Mouse (Mus musculus) thymus, adult 2 months (tissue): ENCODE data around the gene Srgap1. TPM values are rescaled to one million over a fixed set of nuclear protein-coding genes. Genes with fewer than 3 reads are reported as not detected.

Experiments used
- DNase-seq: peaks from one replicate; pipeline ENCODE4 v3.0.0; 2021
- H3K27ac ChIP-seq: fragments of 200-500 bp; 2 replicates; pipeline ENCODE4 v1.5.1; 2012; ENCODE audit warnings: low read length, control low read depth; ENCODE audit not compliant: control insufficient read depth, insufficient read depth
- H3K27me3 ChIP-seq: fragments of 200-500 bp; 2 replicates; pipeline ENCODE4 v1.6.1; 2012; ENCODE audit warnings: mild to moderate bottlenecking, low read length, moderate library complexity, mixed read lengths; ENCODE audit not compliant: control insufficient read depth, insufficient read depth
- H3K36me3 ChIP-seq: fragments of 200-500 bp; 2 replicates; pipeline ENCODE4 v1.6.1; 2012; ENCODE audit warnings: mild to moderate bottlenecking, low read length, moderate library complexity; ENCODE audit not compliant: control insufficient read depth, insufficient read depth
- H3K4me1 ChIP-seq: fragments of 200-500 bp; replicated peaks from 2 replicates; pipeline ENCODE4 v1.6.1; 2012; ENCODE audit warnings: low read length; ENCODE audit not compliant: control insufficient read depth, insufficient read depth
- H3K4me3 ChIP-seq: fragments of 200-500 bp; 2 replicates; pipeline ENCODE4 v1.5.1; 2012; ENCODE audit warnings: mild to moderate bottlenecking, low read length, control low read depth, moderate library complexity; ENCODE audit not compliant: control insufficient read depth, insufficient read depth
- CTCF ChIP-seq: fragments of 200-500 bp; IDR thresholded peaks from 2 replicates; pipeline ENCODE4 v1.5.1; 2012; ENCODE audit warnings: mild to moderate bottlenecking, control low read depth, low read length, moderate library complexity, borderline replicate concordance; ENCODE audit not compliant: control insufficient read depth, poor library complexity, insufficient read depth; ENCODE audit errors: extremely low read depth
- POLR2A ChIP-seq: fragments of 200-500 bp; IDR thresholded peaks from 2 replicates; pipeline ENCODE4 v1.6.1; 2012; ENCODE audit warnings: mild to moderate bottlenecking, low read length, control low read depth, moderate library complexity; ENCODE audit not compliant: control insufficient read depth, poor library complexity, insufficient read depth; ENCODE audit errors: extremely low read depth
- WGBS: fragments of 180-500 bp; shearing (Covaris S2); methylation state at CpG from one replicate; pipeline ENCODE4 v1.1.7; 2018; 5-methylcytosine and 5-hydroxymethylcytosine counted together
- polyA plus RNA-seq: library from polyadenylated mRNA; depleted of rRNA; stranded (reverse); fragments of >200 nt; gene quantifications from 2 replicates; pipeline ENCODE4 v1.2.3, GENCODE M21; 2012

The Srgap1 gene
- polyA plus RNA-seq, 1 experiment, result 1.0 TPM

- Histone ChIP-seq H3K4me3 (no peak overlapping the region), H3K36me3 (no peaks in the 10 kb centered on the region), H3K27me3 (no peaks in the 10 kb centered on the region), H3K27ac (no peak overlapping the region), H3K4me1 (no peaks in the 10 kb centered on the region)
- no peak for DNase-seq
- WGBS, result 92% methylated on average over 11 of the region's 11 CpGs
- no peak for TF ChIP-seq CTCF
- TF ChIP-seq POLR2A, result no peak
Observed at GRCm38 (mm10) chr10:121805933-121806341, 241.2 kb downstream of the Srgap1 start.

- H3K27ac ChIP-seq, result no peak overlapping the region
- 96% methylated on average over 13 of the region's 13 CpGs for WGBS
- no peaks in the 10 kb centered on the region for H3K36me3 ChIP-seq
- H3K4me1 ChIP-seq, result no peaks in the 10 kb centered on the region
- TF ChIP-seq CTCF, result no peak
- no peak for TF ChIP-seq POLR2A
- no peaks in the 10 kb centered on the region for H3K27me3 ChIP-seq
- H3K4me3 ChIP-seq, result no peak overlapping the region
- DNase-seq, result no peak
Observed at GRCm38 (mm10) chr10:121804551-121804950, 242.6 kb downstream of the Srgap1 start.

GRCm38 (mm10) chr10:121800041-121800440, 247.1 kb downstream of the Srgap1 start:
- no peak for DNase-seq
- no peaks in the 10 kb centered on the region for H3K27me3 ChIP-seq
- H3K36me3 ChIP-seq, result no peaks in the 10 kb centered on the region
- WGBS, result 95% methylated on average over 13 of the region's 13 CpGs
- no peak overlapping the region for H3K4me3 ChIP-seq
- H3K4me1 ChIP-seq, result no peaks in the 10 kb centered on the region
- H3K27ac ChIP-seq, result no peak overlapping the region
- TF ChIP-seq CTCF, result no peak
- TF ChIP-seq POLR2A, result no peak

GRCm38 (mm10) chr10:121796027-121796802, 250.9 kb downstream of the Srgap1 start:
- Histone ChIP-seq H3K4me1 (no peaks in the 10 kb centered on the region), H3K27ac (no peak overlapping the region), H3K36me3 (no peaks in the 10 kb centered on the region), H3K4me3 (no peak overlapping the region), H3K27me3 (no peaks in the 10 kb centered on the region)
- 31% methylated on average over 8 of the region's 8 CpGs for WGBS
- peak; percentile 4 for DNase-seq
- TF ChIP-seq CTCF, result no peak
- TF ChIP-seq POLR2A, result no peak

GRCm38 (mm10) chr10:121794486-121794885, 252.6 kb downstream of the Srgap1 start:
- Histone ChIP-seq H3K4me1 (no peaks in the 10 kb centered on the region), H3K27ac (no peak overlapping the region), H3K36me3 (no peaks in the 10 kb centered on the region), H3K27me3 (no peaks in the 10 kb centered on the region), H3K4me3 (no peak overlapping the region)
- TF ChIP-seq CTCF (no peak), POLR2A (no peak)
- no peak for DNase-seq
- 95% methylated on average over 12 of the region's 12 CpGs for WGBS

GRCm38 (mm10) chr10:121792661-121793060, 254.5 kb downstream of the Srgap1 start:
- Histone ChIP-seq H3K27me3 (no peaks in the 10 kb centered on the region), H3K4me1 (no peaks in the 10 kb centered on the region), H3K4me3 (no peak overlapping the region), H3K36me3 (no peaks in the 10 kb centered on the region), H3K27ac (no peak overlapping the region)
- no peak for DNase-seq
- WGBS, result 95% methylated on average over 17 of the region's 17 CpGs
- no peak for TF ChIP-seq POLR2A
- TF ChIP-seq CTCF, result no peak

GRCm38 (mm10) chr10:121790078-121790477, 257.0 kb downstream of the Srgap1 start:
- no peaks in the 10 kb centered on the region for H3K27me3 ChIP-seq
- no peak overlapping the region for H3K27ac ChIP-seq
- WGBS, result 92% methylated on average over 6 of the region's 6 CpGs
- TF ChIP-seq CTCF (no peak), POLR2A (no peak)
- H3K4me1 ChIP-seq, result no peaks in the 10 kb centered on the region
- no peak for DNase-seq
- H3K36me3 ChIP-seq, result no peaks in the 10 kb centered on the region
- no peak overlapping the region for H3K4me3 ChIP-seq
